Mouse (Mus musculus) G1E (cell line): ENCODE measurements at regions not wholly inside any gene's neighbourhood (a gene's known extent, or its start where the extent isn't known, plus 50 kb on each side); places are given as distances from the start of the nearest gene placed in this dataset.

Source experiments
- ATAC-seq: 2 replicates; pipeline ENCODE4 v1.8.0; 2016; ENCODE audit warnings: mild to moderate bottlenecking; ENCODE audit not compliant: insufficient number of reproducible peaks, poor library complexity, low FRiP score, severe bottlenecking; ENCODE audit errors: extremely low read depth
- DNase-seq: peaks from one replicate; pipeline ENCODE4 v3.0.0; 2012; ENCODE audit warnings: low spot score
- H3K27me3 ChIP-seq: 2 replicates; pipeline ENCODE4 v1.6.1; 2012; ENCODE audit warnings: mild to moderate bottlenecking, low read length, inconsistent platforms; ENCODE audit not compliant: insufficient read depth
- H3K36me3 ChIP-seq: replicated peaks from 2 replicates; pipeline ENCODE3; 2012; ENCODE audit warnings: mild to moderate bottlenecking, inconsistent platforms
- H3K4me1 ChIP-seq: 2 replicates; pipeline ENCODE4 v1.6.1; 2012; ENCODE audit warnings: low read depth, low read length, inconsistent platforms, mixed read lengths; ENCODE audit not compliant: insufficient read depth
- H3K4me3 ChIP-seq: 2 replicates; pipeline ENCODE4 v1.5.1; 2012; ENCODE audit warnings: low read depth, mild to moderate bottlenecking, inconsistent platforms, low read length, moderate library complexity, mixed read lengths
- H3K9me3 ChIP-seq: replicated peaks from 2 replicates; pipeline ENCODE4 v1.6.1; 2012; ENCODE audit warnings: inconsistent platforms
- CTCF ChIP-seq: IDR thresholded peaks from 2 replicates; pipeline ENCODE4 v1.5.1; 2012; ENCODE audit warnings: low read depth, low read length, inconsistent platforms, mixed read lengths
- GATA1 ChIP-seq: IDR thresholded peaks from 2 replicates; pipeline ENCODE4 v1.6.1; 2012; ENCODE audit warnings: borderline replicate concordance, low read length, inconsistent platforms, mixed read lengths
- GATA2 ChIP-seq: IDR thresholded peaks from 2 replicates; pipeline ENCODE4 v1.6.1; 2012; ENCODE audit warnings: low read depth, low read length, inconsistent platforms, borderline replicate concordance
- POLR2AphosphoS5 ChIP-seq: IDR thresholded peaks from 2 replicates; pipeline ENCODE4 v1.6.1; 2012; ENCODE audit warnings: low read depth, low read length, inconsistent platforms; ENCODE audit not compliant: insufficient replicate concordance
- TAL1 ChIP-seq: conservative IDR thresholded peaks from 2 replicates; pipeline ENCODE4 v1.6.1; 2012; ENCODE audit warnings: low read depth, low read length, inconsistent platforms, mixed read lengths

GRCm38 (mm10) chr15:56046679-56047532 lies 1430.5 kb downstream of the Slc22a22 start:
- Histone ChIP-seq H3K36me3 (no peaks in the 10 kb centered on the region), H3K4me3 (no peak overlapping the region), H3K27me3 (no peaks in the 10 kb centered on the region), H3K9me3 (no peaks in the 10 kb centered on the region), H3K4me1 (no peaks in the 10 kb centered on the region)
- ATAC-seq (no peak; the same call in 1 of the 2 replicates), DNase-seq (no peak)
- TF ChIP-seq GATA2 (no peak), CTCF (peak; percentile 24; the same call in 1 of the 2 replicates)

GRCm38 (mm10) chr15:56045510-56046245 lies 1431.7 kb downstream of the Slc22a22 start:
- Histone ChIP-seq H3K9me3 (no peaks in the 10 kb centered on the region), H3K36me3 (no peaks in the 10 kb centered on the region), H3K4me1 (no peaks in the 10 kb centered on the region), H3K27me3 (no peaks in the 10 kb centered on the region), H3K4me3 (no peak overlapping the region)
- no peak for DNase-seq
- TF ChIP-seq POLR2AphosphoS5 (no peak), CTCF (no peak), GATA2 (no peak), GATA1 (no peak), TAL1 (no peak)
- no peak for ATAC-seq

- ATAC-seq (no peak), DNase-seq (no peak)
- peaks cover 4% of the 10 kb centered on the region; the same call in 1 of the 2 replicates for H3K9me3 ChIP-seq
- no peaks in the 10 kb centered on the region for H3K27me3 ChIP-seq
- no peaks in the 10 kb centered on the region for H3K4me1 ChIP-seq
- TF ChIP-seq CTCF (no peak), POLR2AphosphoS5 (no peak), GATA1 (no peak), TAL1 (no peak), GATA2 (no peak)
- H3K36me3 ChIP-seq, result no peaks in the 10 kb centered on the region
- H3K4me3 ChIP-seq, result no peak overlapping the region
These were observed 1434.1 kb downstream of the Slc22a22 start for GRCm38 (mm10) chr15:56043282-56043681.

GRCm38 (mm10) chr15:56042449-56042848 lies 1435.0 kb downstream of the Slc22a22 start:
- Histone ChIP-seq H3K27me3 (no peaks in the 10 kb centered on the region), H3K36me3 (no peaks in the 10 kb centered on the region), H3K4me1 (no peaks in the 10 kb centered on the region), H3K4me3 (no peak overlapping the region), H3K9me3 (peaks cover 7% of the 10 kb centered on the region; the same call in 1 of the 2 replicates)
- DNase-seq (no peak), ATAC-seq (no peak)
- no peak for TF ChIP-seq GATA2
- TF ChIP-seq POLR2AphosphoS5, result no peak
- no peak for TF ChIP-seq GATA1
- no peak for TF ChIP-seq TAL1
- TF ChIP-seq CTCF, result no peak

- Histone ChIP-seq H3K9me3 (no peaks in the 10 kb centered on the region), H3K4me1 (no peaks in the 10 kb centered on the region), H3K4me3 (no peak overlapping the region), H3K27me3 (no peaks in the 10 kb centered on the region), H3K36me3 (no peaks in the 10 kb centered on the region)
- ATAC-seq (no peak), DNase-seq (no peak)
- TF ChIP-seq GATA1 (no peak), CTCF (no peak), POLR2AphosphoS5 (no peak), TAL1 (no peak)
These were observed 1447.4 kb downstream of the Slc22a22 start for GRCm38 (mm10) chr15:56030007-56030406.

- TF ChIP-seq CTCF (no peak), GATA1 (no peak), POLR2AphosphoS5 (no peak), TAL1 (no peak), GATA2 (no peak)
- no peaks in the 10 kb centered on the region for H3K4me1 ChIP-seq
- H3K27me3 ChIP-seq, result no peaks in the 10 kb centered on the region
- DNase-seq, result no peak
- no peaks in the 10 kb centered on the region for H3K9me3 ChIP-seq
- H3K36me3 ChIP-seq, result no peaks in the 10 kb centered on the region
- no peak for ATAC-seq
- H3K4me3 ChIP-seq, result no peak overlapping the region
These were observed 1450.1 kb downstream of the Slc22a22 start for GRCm38 (mm10) chr15:56027197-56027818.
